Mouse (Mus musculus): ENCODE results near the gene 2010111I01Rik.

2010111I01Rik gene

GRCm38 (mm10) chr13:63245812-63246211, 281.1 kb downstream of the 2010111I01Rik start:
- no peak for DNase-seq (ENCODE audit: low read depth)

GRCm38 (mm10) chr13:63246332-63246940, 281.7 kb downstream of the 2010111I01Rik start:
- no peak for DNase-seq (ENCODE audit: low read depth)

- DNase-seq (ENCODE audit: low read depth), result no peak
Measured at GRCm38 (mm10) chr13:63247041-63247440, 282.3 kb downstream of the 2010111I01Rik start.

GRCm38 (mm10) chr13:63247631-63248030, 282.9 kb downstream of the 2010111I01Rik start:
- no peak for DNase-seq (ENCODE audit: low read depth)

- DNase-seq (ENCODE audit: low read depth), result no peak
Measured at GRCm38 (mm10) chr13:63248318-63248717, 283.6 kb downstream of the 2010111I01Rik start.

- no peak for DNase-seq (ENCODE audit: low read depth)
Measured at GRCm38 (mm10) chr13:63249171-63249570, 284.5 kb downstream of the 2010111I01Rik start.

GRCm38 (mm10) chr13:63249741-63250431, 285.2 kb downstream of the 2010111I01Rik start:
- no peak for DNase-seq (ENCODE audit: low read depth)

GRCm38 (mm10) chr13:63250441-63250980, 285.8 kb downstream of the 2010111I01Rik start:
- no peak for DNase-seq (ENCODE audit: low read depth)

- no peak for DNase-seq (ENCODE audit: low read depth)
Measured at GRCm38 (mm10) chr13:63251118-63251889, 286.6 kb downstream of the 2010111I01Rik start.

- DNase-seq (ENCODE audit: low read depth), result no peak
Measured at GRCm38 (mm10) chr13:63252295-63253010, 287.8 kb downstream of the 2010111I01Rik start.

GRCm38 (mm10) chr13:63253147-63253546, 288.5 kb downstream of the 2010111I01Rik start:
- peak; percentile 58 for DNase-seq (ENCODE audit: low read depth)

- DNase-seq (ENCODE audit: low read depth), result no peak
Measured at GRCm38 (mm10) chr13:63253886-63254636, 289.4 kb downstream of the 2010111I01Rik start.

GRCm38 (mm10) chr13:63255519-63256011, 290.9 kb downstream of the 2010111I01Rik start:
- no peak for DNase-seq (ENCODE audit: low read depth)

GRCm38 (mm10) chr13:63256146-63256545, 291.5 kb downstream of the 2010111I01Rik start:
- DNase-seq (ENCODE audit: low read depth), result no peak

- DNase-seq (ENCODE audit: low read depth), result no peak
Measured at GRCm38 (mm10) chr13:63256807-63257206, 292.1 kb downstream of the 2010111I01Rik start.

- DNase-seq (ENCODE audit: low read depth), result no peak
Measured at GRCm38 (mm10) chr13:63258167-63258582, 293.5 kb downstream of the 2010111I01Rik start.

- no peak for DNase-seq (ENCODE audit: low read depth)
Measured at GRCm38 (mm10) chr13:63258671-63259070, 294.0 kb downstream of the 2010111I01Rik start.

- DNase-seq (ENCODE audit: low read depth), result no peak
Measured at GRCm38 (mm10) chr13:63260133-63260532, 295.4 kb downstream of the 2010111I01Rik start.

- DNase-seq (ENCODE audit: low read depth), result no peak
Measured at GRCm38 (mm10) chr13:63260753-63261631, 296.3 kb downstream of the 2010111I01Rik start.

GRCm38 (mm10) chr13:63261676-63262075, 297.0 kb downstream of the 2010111I01Rik start:
- no peak for DNase-seq (ENCODE audit: low read depth)

All from c-Kit-positive CD71-negative TER-119-negative erythroid progenitor cells, embryonic 14.5 days (primary cell).